Mouse (Mus musculus) large intestine, adult 2 months (tissue): ENCODE measurements around the gene Ddx39b. TPM values are rescaled to one million over a fixed set of nuclear protein-coding genes. Genes with fewer than 3 reads are reported as not detected.

Experiments
- DNase-seq: peaks from one replicate; pipeline ENCODE4 v3.0.0-alpha.2; 2012; ENCODE audit warnings: low read depth, low spot score
- WGBS: fragments of 180-500 bp; shearing (Covaris S2); methylation state at CpG from one replicate; pipeline ENCODE4 v1.1.7; 2018; 5-methylcytosine and 5-hydroxymethylcytosine counted together
- polyA plus RNA-seq: library from polyadenylated mRNA; depleted of rRNA; stranded (reverse); fragments of >200 nt; gene quantifications from 2 replicates; pipeline ENCODE4 v1.2.3, GENCODE M21; 2012; rRNA removed

Ddx39b gene
- 287 and 309 TPM in 2 replicates for polyA plus RNA-seq

DNA sequence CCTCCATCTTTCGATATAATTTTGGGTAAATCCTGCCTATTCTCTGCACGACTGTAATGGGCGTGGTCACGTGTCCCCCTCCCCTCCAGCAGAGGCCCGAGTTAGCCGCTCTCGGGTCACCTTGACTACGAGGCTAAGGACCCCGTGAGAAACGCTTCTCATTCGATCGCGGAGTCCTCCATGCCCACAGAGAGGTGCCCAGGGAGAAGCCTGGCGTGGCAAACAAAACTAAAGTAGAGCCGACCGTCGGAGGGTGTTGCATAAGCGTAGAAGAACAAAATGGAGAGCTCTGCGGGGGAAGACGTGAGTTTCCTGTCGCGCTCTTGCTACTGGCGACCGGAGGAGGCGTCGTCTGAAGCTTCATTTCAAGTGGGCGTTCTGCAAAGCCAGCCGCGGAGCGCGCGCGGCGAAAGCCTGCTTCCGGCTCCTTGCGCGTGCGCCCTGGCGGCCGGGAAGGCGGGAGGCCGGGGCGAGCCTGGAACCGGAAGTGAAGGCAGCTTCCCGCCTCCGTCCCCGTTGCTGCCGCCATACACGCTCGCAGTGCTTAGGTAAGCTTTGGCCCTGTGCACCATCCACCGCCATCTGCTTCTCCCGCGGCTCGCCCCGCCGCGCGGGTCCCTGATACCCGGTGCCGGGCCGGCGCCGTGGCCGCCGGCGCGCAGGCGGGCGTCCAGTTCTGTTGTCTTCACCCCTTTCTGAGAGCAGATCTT, at the start of gene Ddx39b:
TSS of gene Ddx39b (plus strand) at position 442 of the 710 bp plus-strand sequence.
- WGBS, result under 1% methylated on average over 69 of the region's 69 CpGs
- peak; percentile 76 for DNase-seq

DNA sequence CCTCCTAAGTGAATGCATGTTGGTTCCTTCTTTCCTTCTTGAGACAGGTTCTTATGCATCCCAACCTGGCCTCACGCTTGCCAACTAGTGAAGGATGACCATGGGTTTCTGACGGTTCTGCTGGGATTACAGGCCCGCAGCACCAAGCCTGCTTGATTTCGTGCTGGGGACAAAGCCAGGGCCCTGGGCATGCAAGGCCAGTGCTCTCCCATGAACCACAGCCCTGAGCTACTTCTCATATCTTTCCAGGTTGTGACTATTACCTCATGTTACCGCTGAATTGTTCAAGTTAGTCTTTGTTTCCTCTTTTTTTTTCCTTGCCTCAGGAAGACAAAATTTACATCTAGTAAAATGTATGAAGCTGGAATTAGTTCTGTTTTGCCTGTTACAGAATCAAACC, 48.6 kb upstream of the Ddx39b start:
- no peak for DNase-seq
- 85% methylated on average over 5 of the region's 5 CpGs for WGBS

GRCm38 (mm10) chr17:35193881-35194843, 47.4 kb upstream of the Ddx39b start, which contains the start of gene Ltb:
TSS of gene Ltb (plus strand) at chr17:35194439.
- DNase-seq, result no peak
- 58% methylated on average over 28 of the region's 28 CpGs for WGBS

DNA sequence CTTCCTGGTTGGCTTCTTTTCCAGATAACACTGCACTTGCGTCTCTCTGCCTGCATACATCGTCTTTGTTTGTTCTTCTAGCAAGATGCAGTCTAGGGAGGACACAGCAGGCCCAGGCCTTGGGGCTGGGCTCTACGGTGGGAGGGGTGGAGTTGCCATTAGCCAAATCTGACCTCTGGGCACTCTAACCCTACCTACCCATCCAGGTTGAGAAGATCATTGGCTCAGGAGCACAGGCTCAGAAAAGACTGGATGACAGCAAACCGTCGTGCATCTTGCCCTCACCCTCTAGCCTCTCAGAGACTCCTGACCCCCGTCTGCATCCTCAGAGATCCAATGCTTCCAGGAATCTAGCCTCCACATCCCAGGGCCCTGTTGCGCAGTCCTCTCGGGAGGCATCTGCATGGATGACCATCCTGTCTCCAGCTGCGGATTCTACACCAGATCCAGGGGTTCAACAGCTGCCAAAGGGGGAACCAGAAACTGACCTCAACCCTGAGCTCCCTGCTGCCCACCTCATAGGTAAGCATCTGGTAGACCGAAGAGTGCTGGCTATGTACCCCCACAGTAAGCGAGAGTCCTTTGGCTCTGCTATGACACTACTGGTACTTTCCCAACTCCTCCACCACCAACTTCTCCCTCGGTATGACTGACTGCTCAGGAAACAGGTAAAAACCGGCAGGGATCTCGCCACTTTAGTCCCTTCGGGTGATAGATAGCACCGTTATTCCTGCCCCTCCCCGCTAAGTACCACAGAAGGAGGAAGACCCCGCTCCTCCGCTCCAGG, 46.5 kb upstream of the Ddx39b start:
- DNase-seq, result no peak

DNA sequence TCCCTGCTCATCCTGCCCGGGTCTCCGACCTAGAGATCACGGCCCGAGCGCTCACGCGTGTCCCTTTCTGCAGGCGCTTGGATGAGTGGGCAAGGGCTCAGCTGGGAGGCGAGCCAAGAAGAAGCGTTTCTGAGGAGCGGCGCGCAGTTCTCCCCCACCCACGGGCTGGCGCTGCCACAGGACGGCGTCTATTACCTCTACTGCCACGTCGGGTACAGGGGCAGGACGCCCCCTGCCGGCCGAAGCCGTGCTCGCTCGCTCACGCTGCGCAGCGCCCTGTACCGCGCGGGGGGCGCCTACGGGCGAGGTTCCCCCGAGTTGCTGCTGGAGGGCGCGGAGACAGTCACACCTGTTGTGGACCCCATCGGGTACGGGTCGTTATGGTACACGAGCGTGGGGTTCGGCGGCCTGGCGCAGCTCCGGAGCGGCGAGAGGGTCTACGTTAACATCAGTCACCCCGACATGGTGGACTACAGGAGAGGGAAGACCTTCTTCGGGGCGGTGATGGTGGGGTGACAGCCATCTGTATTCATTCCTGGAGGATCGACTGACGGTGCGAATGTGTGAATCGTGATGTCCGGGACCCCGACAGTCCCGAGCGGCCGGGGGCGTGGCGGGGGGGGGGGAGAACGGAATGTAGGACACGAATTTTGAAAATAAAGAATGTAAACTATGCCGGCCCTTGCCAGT, 45.8 kb upstream of the Ddx39b start:
- 1% methylated on average over 66 of the region's 66 CpGs for WGBS
- DNase-seq, result no peak

More for the DNA sequence above, 46.5 kb upstream of the Ddx39b start:
- WGBS, result 38% methylated on average over 19 of the region's 19 CpGs

DNA sequence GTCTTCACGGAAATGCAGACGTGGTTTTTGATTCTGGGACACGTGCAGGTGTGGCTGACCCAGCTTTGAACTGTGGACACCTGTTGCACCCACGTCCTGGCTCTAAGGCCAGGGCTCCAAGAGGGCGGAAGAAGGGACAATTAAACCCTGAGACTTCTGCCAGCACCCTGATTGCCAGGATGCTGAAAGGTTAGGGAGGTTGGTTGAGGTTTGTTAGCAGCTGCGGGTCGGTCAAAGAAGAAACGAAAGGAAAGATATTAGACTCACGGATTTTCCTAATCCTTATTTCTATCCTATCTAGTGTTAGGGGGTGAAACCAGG, 45.3 kb upstream of the Ddx39b start:
- peak; percentile 55 for DNase-seq

DNA sequence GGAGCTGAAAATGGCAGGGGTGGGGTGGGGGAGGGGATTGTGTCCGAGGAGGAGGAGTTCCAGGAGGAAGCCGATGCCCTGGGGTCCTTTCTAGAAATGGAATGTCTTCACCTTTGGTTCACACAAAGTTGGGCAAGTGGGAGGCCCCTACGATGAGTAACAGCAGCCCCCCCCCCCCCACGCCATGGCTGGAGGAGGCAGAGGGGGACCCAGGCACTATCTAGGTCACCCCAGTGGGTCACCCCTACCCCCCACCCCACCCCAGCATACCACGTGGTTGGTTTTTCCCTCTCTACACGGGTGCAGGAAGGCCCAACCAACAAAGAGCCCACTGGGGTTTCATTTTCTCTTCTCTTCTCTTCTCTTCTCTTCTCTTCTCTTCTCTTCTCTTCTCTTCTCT, 44.4 kb upstream of the Ddx39b start:
- 64% methylated on average over 6 of the region's 6 CpGs for WGBS
- no peak for DNase-seq

More for the DNA sequence above, 45.3 kb upstream of the Ddx39b start:
- WGBS, result 10% methylated on average over 9 of the region's 9 CpGs

- no peak for DNase-seq
- 75% methylated on average over 7 of the region's 7 CpGs for WGBS
These were observed 43.5 kb upstream of the Ddx39b start for GRCm38 (mm10) chr17:35198029-35198428.

- DNase-seq, result no peak
- 29% methylated on average over 8 of the region's 8 CpGs for WGBS
These were observed 42.6 kb upstream of the Ddx39b start for GRCm38 (mm10) chr17:35198946-35199345.

- no peak for DNase-seq
- WGBS, result 69% methylated on average over 11 of the region's 11 CpGs
These were observed 41.1 kb upstream of the Ddx39b start for GRCm38 (mm10) chr17:35200398-35200797.

GRCm38 (mm10) chr17:35201128-35201527, 40.4 kb upstream of the Ddx39b start:
- 54% methylated on average over 11 of the region's 11 CpGs for WGBS
- DNase-seq, result no peak

DNA sequence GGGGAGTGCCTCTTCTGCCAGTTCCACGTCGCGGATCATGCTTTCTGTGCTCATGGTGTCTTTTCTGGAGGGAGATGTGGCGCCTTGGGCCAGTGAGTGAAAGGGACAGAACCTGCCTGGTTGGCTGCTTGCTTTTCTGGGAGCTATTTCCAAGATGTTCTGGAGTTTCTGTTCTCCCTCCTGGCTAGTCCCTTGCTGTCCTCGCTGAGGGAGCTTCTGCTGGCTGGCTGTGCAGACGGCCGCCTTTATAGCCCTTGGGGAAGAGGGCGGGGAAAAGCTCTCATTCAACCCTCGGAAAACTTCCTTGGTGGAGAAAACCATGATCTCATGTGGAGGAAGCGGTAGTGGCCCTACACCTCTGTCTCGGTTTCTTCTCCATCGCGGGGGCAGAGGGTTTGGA, 39.8 kb upstream of the Ddx39b start, which contains the start of gene Tnf:
TSS of gene Tnf (minus strand) at position 221 of the 400 bp plus-strand sequence.
- DNase-seq, result no peak

GRCm38 (mm10) chr17:35202442-35202841, 39.1 kb upstream of the Ddx39b start:
- WGBS, result 82% methylated on average over 4 of the region's 4 CpGs
- DNase-seq, result no peak

More for the DNA sequence above, 39.8 kb upstream of the Ddx39b start, which contains the start of gene Tnf:
- 11% methylated on average over 13 of the region's 13 CpGs for WGBS

DNA sequence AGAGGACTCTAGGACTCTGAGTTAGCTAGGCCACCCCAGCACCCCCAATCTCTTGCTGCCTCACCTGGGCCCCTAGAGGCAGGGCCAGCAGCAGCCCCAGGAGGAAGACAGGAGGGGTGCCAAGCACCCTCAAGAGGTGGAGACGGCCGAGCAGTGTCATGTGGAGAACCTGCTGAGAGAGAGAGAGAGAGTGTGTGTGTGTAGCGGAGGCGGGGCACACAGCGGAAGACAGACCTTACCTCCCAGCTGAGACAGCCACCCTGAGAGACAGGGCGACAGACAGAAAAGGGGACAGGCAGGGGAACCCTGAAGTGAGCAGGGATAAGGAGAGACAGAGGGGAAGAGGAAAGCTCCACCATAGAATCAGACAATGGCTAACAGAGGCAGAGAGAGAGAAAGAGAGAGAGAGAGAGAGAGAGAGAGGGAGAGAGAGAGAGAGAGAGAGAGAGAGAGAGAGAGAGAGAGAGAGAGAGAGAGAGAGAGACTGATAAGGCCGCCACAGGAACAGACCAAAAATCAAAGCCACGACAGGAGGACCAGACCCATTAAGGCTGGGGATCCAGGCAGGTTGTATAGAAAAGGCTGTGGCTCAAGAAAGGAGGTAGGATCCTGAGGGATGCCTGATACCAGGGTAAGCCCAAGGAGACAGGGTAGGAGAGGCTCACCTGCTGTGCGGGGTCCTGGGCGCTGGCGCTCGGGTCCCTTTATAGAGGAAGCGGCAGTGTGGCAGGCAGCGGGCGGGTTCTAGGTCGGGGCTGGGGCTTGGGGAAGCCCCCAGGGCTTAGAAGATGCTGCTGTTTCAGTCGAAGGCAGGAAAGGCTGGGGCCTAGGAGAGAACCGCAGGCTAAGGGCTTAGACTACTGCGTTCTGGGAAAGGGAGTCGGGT, 36.8 kb upstream of the Ddx39b start, which contains the start of gene Lta:
TSS of gene Lta (minus strand) at position 858 of the 886 bp plus-strand sequence.
- WGBS, result 66% methylated on average over 20 of the region's 20 CpGs
- no peak for DNase-seq

DNA sequence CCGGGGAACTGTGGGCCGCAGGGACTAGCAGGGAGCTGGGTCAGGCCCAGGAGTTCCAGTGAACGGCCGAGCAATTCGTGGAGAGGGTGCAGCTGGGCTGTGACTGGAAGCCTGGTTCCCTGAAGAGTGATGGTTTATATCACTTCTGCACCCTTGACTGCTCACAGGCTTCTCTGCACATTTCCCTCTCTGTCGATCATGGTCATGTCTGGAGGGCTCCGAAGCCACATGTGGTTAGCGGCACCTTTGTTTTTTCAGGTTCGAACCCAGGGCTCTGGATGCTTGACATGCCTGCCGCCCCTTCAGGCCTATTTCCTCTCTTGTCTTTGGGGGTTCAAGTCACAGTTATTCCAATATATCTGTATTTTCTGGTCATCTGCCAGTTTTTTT, 36.2 kb upstream of the Ddx39b start:
- DNase-seq, result no peak
- 74% methylated on average over 10 of the region's 10 CpGs for WGBS

- 38% methylated on average over 12 of the region's 12 CpGs for WGBS
- DNase-seq, result no peak
These were observed 31.6 kb upstream of the Ddx39b start for GRCm38 (mm10) chr17:35209785-35210535.

- WGBS, result 25% methylated on average over 3 of the region's 3 CpGs
- DNase-seq, result no peak
These were observed 31.0 kb upstream of the Ddx39b start for GRCm38 (mm10) chr17:35210593-35210992.
